Mouse (Mus musculus) urinary bladder, postnatal 25 days (tissue): ENCODE results near the gene Mgll.
A peak's percentile ranks its signal among the peaks of the same experiment; 100 is the strongest.

Source experiments
- DNase-seq: peaks from one replicate; pipeline ENCODE4 v3.0.0; 2022; ENCODE audit warnings: low spot score

Mgll gene

DNA sequence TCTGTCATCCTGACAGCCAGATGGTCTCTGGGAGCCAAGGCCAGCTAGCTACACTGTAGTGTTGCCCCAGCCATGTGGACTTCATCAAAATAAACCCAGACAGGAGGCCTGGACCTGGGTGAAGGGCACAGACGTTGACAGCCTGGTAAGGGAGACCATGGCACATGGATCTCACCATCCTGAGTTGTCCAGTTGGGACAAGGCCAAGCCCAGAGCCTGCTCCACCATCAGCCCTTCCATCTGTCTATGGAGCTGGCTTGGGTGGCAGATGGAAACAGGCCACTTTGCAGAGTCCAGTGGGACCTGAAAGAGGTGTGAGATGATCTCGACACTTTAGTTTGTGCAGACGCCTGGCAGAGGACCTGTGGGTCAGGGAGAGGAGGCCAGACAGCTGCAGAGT lies 76.5 kb downstream of the Mgll start:
- DNase-seq = no peak

DNA sequence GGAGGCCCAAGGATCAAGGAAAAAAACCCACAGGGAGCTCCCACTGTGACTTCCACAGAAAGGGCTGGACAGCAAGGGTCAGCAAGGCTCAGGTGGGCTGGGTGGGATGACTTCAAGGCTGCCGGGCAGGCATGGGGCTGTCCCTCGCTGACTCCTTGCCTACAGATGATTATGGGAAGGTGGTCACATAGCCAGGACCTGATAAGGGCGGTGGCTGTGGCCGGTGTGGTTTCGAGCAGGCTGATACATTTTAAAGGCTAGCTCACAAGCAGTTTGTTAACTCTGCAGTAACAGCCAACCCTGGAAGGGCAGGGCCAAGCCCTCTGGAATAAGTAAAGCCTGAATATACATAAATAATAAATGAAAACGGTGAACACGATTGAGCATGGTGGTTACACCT lies 78.8 kb downstream of the Mgll start:
- no peak for DNase-seq

DNA sequence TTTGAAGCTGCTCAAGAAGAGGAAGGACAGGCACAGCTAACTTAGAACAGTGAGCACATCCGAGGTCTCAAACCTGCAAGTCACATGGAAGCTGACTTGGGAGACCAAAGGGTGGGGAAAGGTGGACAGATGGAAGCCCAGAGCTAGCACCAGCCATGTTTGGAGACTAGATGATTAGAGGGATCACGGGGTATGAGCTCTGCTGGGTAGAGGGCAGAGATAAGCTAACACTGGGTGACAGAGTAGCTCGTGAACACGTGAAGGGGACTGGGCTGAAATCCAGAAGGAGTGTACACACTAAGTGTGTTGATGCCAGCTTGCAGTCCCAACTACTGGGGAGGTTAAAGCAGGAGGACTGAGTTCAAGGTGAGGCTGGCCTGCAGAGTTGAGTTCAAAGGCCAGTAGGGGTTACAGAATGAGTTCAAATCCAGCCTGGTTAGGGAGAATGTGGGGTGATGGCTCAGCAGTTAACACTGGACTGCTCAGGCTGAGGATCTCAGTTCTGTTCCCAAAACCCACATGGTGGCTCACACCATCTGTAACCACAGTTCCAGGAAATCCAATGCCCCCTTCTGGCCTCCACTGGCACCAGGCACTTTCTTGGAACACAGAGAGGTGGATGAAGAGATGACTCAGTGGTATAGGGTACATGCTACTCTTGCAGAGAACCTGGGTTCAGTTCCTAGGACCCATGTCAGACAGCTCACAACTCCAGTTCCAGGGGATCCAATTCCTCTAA lies 79.9 kb downstream of the Mgll start:
- DNase-seq = no peak

DNA sequence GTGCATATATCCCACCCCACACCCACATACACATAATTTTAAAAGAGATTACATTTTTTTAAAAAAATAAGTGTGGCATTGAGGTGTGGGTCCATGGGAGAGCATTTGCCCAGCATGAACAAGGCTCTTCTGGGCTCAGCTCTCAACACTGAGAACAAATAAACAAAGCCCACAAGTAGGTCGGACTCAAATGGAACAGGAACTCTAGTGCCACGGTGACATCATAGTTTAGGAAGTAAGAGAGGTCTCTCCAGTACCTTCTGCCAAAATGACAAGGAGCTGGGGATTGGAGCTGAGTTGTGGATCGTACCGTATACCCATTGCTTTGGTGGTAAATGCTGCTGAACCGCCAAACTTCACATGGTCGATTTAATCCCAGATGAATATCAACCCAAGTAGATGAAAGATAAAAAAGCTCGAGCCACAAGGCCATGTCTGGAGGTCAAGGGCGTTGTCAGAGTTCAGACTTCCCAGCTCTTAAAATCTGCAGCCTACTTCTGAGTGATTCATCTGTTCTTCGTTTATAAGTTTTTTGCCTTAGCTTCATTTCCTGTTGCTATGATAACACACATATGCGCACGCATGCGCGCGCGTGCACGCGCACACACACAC lies 80.9 kb downstream of the Mgll start:
- DNase-seq = no peak

DNA sequence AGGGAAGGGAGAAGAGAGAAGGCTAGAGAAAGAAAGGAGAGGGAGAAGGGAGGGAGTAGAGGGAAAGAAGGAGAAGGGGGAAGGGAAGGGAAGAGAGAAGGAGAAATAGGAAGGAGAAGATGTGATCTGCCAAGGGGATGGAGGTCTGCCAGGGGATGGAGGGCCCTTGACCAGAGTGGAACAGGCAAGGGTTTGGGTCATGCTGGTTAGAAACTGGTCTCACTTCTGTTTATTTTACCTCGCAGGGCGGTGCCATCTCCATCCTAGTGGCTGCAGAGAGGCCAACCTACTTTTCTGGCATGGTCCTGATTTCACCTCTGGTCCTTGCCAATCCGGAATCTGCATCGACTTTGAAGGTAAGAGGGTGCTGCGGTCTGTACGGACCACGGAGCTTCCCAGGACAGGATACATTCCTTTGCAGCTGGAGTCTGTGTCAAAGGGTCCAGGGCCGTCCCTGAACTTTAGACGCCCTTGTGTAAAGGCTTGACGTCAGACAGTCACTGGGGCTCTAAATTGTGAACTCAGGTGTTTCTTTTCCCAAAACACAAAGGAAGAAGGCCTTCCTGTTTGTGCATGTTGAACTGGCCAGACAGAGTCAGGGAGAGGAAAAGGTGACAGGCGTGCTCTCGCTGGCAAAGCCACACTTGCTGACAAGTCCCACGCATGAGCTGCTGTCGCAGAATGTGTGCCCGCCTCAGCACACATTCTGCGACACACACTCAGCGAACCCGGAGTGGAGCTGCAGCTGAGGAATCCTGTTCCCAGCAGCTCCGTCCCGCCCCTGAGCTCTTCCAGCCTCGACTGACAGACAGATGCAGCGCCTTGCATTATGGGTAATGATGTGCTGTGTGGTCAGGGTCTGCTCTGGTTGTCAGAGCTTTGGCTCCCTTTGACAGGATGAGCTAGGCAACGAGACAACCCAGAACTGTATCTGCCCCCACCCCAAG lies 85.2 kb downstream of the Mgll start:
- DNase-seq = no peak

DNA sequence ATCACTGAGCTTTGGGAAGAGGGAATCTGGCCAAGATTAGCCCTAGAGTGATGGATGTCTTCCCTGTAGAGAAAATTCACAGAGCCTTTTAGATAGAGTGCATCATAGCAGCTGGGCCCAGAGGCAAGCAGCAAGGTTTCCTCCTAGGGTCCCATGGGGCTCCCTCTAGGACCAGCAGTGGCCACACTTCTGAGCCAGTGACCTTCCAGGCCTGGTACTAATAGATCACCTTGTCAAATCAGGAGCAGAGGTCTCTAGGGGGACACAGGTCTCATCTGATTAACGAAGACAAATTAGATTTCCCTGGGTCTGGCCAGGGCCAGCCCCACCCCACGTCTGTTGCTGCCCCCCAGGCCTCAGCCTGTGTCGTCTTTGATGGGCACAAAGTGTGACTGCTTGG lies 86.1 kb downstream of the Mgll start:
- no peak for DNase-seq

DNA sequence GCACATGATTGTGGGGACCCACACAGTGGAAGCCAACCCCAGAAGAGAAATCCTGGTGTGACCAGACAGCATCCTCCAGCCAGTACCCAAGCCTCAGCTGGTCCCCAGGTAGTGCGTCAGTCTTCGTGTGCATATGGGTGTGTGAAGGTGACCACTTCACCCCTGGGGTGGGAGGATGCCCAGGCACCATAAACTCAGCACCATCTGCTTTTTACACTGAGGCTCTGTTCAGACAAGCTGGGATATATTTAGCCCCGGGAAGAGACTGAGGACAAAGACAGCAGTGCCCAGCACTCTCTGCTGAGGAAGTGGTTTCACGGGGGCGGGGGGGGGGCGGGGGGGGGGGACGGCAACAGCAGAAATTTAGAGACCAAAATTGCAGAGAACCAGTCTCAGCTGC lies 87.2 kb downstream of the Mgll start:
- DNase-seq = no peak

DNA sequence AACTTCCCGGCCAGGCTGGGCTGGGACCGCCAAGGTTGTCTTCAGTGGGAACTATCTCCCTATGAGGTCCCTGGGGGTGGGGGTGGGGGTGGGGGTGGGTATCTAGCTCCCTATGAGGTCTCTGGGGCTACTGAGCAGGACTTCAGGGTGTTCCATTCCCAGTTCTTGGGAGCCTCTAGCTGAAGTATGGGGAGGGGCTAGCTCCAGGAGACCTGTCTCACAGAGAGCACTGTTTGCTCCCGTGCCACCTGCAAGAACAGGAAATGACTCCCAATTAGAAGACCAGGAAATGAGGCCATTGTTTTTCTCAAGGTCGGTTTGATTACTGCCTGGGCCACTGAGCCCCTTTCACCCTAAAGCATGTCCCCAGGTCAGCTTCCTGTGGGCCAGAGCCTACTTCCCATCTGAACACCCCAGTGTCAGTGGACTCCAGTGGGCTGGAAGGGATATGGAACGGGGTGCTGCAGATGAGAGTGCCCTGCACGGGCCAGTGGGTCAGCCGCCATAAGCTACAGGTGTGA lies 87.7 kb downstream of the Mgll start:
- DNase-seq = no peak

DNA sequence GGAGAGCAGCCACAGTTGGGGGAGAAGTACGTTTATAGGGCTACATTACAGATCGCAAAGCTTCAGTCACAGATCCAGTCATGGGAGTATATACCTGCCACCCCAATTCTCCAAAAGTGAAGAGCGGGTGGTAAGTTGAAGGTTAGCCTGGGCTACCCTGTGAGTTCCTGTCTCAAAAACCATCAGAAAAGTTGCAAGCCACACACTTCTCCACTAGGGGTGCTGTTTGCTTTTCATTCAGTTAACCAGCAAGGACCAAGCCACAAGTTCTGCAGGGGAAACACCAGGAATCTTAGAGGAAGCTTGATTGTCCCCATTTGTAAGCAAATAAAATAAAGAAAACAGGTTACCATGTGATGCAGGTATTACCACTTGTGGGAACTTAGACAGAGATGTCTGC lies 88.7 kb downstream of the Mgll start:
- no peak for DNase-seq

DNA sequence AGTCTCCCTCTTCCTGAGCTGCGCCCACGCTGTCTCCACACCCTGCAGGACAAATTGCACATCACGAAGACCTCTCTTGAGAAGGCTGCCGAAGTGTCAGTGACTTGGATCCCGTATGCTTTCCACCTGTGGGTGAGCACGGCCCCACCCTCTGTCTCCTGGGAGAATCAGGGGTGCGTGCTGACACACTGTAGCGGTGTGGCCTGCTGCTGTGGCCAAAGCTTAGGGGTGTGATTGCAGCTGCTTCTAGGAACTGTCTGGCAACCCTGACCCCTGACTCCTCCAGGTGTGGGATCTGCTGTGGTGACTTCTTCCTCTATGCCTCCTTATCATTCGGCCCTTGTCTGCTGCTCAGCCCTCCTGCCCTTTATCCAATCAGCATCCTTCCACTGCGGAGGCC lies 89.6 kb downstream of the Mgll start:
- DNase-seq = no peak

DNA sequence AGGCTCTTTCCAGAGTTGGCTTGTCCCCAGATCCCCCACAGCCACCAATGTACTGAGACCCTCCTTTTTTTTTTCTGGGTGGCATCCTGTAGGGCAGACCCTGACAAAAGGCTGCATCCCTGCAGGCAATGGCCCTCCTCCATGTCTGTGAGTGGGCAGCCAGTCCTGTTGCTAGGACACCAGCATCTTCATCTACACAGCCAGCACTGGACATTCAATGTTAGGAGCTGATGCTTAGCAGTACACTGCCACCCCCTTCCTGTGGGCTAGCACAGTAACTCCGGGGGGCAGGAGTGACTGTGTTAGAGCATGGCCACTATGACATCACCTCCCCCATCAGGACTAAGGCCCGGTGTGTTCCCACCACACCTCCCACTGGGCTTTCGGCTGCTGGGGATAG lies 90.8 kb downstream of the Mgll start:
- DNase-seq = no peak

DNA sequence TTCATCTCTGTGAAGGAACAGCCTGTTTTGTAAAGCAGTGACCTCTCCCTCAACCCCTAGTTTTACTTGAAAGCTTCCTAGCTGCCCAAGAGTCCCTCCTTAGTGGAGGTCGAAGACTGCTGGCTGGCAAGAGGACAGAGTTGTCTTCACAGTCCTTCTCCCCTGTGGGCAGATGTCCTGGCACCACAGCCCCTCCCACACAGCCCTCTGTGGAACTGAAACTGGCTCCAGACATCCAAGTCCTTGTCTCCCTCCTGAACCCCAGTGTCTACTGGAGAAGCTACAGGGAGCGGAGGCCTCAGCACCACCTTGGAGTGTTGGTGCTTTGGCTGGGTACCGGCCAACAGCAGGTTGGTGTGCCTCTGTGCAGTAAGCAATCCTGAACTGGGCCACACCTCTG lies 91.3 kb downstream of the Mgll start:
- no peak for DNase-seq

DNA sequence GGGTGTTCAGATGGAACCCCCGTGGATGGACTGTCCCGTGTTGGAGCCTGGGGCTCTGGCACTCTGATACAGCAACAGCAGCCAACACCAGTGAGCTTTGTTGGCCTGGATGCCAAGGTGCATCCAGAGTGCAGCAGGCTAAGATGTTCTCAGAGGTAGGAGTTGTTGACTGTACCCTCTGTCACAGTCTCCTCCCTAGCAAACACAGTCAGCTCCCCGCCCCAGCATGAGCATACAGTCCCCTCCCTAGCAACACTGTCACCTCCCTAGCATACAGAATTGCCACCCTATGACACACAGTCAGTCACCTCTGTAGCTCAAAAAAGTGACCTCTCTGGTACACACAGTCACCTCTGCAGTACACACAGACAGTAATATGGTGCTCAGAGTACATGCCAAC lies 92.7 kb downstream of the Mgll start:
- no peak for DNase-seq

DNA sequence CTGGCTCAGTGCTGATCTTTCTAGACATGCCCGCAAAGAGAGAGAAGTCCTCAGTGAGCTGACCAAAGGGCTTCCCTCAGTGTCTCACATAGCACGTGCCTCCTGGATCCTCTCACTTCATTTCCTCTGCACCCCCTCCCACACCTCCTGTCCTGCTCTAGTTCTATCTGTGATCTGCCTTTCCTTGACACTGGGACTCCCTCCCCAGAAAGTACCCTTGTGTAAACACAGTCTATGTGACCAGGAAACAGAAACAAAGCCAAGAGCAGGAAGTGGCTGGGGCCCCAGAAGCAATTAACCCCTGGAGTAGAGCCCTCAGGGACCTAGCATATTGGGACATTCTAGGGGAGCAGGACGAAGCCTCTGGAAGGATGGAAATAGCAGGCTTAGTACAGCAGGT lies 96.6 kb downstream of the Mgll start:
- no peak for DNase-seq

DNA sequence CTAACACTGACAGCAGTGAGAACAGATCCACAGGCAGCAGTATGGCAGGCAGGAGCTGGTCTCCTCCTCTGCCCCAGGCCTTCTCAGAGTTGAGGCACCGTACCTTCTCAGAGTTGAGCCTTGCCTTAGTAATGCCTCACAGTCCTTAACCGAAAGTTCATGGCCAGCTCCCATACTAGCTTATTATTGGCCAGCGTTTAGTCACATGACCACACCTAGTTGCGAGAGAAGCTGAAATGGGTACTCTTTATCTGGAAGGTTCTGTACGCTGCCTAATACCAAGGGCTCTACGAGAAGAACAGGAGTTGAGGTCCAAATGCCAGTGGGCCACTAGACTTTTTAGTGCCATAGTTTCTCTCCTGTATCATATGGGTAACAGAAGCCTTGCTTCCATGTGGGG lies 97.1 kb downstream of the Mgll start:
- no peak for DNase-seq

DNA sequence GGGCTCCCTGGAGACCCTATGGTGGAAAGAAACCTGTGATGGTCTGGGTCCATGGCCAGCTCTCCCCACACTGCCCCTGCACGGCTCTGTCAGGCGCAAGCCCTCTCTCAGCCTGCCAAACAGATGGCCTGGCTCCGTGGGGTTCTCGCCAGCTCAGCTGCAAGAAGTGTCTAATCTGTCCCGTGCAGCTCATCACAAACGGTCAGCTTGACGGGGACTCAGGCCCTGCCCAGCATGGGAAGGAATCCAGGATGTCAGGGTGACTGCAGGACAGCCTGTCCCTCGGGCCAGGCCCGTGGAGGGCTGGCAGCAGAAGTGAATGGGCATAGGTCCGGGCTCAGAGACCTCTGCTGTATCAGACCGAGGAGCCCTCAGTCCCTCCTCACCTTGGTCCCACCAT lies 97.7 kb downstream of the Mgll start:
- no peak for DNase-seq

DNA sequence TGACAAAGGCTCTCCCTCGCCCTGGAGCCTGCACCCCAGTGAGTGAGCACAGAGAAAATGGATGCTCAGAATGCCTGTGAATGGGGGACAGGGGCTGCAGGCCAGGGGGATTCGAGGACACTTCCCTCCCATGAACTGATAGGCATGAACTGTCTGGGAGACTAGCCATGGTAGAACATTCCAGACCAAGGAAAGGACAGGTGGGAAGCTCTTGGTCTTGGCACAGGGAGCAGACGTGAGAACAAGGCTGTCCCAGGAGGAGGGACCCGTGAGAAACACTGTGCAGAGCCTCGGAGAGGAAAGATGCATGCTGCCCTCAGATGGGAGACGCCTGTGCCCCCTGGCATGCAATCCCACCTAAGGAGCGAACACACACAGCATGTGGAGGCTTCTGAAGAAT lies 100.0 kb downstream of the Mgll start:
- no peak for DNase-seq

DNA sequence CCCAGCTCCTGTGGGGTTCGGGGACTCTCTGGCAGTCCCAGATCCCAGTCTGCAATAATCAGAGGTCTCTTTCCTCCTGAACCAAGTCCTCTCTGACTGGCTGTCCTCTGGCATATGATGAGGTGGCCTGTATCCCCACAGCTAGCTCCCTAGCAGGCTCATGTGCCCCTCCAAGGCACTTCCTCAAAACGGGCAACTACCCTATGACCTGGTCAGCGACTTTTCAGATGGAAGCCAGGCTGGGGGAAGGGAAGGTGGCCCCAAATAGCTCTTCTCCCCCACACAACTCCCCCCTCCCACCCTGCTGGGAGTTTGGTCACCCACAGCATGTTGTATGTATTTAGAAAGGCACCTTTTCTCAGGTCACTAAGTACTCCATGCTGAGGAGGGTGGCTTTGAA lies 101.9 kb downstream of the Mgll start:
- no peak for DNase-seq

DNA sequence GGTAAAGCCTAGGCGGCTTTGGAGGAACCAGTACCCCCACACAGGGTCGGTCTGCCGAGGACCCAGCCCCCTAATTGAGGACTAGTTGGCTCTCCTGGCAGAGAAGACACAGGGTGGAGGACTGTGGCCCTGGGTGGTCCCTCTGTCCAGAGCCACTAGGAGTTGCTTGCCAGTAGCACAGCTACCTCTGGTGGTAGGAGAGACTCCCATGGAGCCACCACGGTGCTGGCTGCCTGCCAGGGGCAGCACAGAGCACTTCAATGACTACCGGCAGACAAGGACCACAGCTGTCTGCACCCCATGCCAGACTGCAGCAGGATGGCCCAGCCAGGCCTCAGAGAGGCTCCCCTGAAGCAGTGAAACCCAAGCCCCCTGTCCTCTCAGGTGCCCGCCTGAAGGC lies 102.3 kb downstream of the Mgll start:
- peak; percentile 15 for DNase-seq

DNA sequence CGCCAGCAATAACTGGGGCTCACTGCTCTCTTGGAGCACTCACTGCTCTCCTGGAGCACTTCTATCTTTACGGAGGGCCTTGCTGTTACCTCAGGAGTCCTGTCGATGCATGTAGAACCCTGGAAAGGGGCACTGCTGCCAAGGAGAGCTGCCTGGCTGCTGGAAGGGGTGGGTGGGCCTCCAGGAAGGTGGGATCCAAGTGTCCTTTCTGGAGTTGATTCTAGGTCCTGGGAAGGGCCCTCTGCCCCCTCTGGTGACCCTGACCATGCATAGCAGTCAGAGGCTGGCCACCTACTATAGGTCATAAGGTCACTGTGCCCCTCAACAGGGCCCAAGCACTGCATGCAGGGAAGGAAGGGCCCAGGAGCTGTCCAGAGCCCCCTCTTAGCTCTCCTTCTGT lies 102.8 kb downstream of the Mgll start:
- DNase-seq = no peak

DNA sequence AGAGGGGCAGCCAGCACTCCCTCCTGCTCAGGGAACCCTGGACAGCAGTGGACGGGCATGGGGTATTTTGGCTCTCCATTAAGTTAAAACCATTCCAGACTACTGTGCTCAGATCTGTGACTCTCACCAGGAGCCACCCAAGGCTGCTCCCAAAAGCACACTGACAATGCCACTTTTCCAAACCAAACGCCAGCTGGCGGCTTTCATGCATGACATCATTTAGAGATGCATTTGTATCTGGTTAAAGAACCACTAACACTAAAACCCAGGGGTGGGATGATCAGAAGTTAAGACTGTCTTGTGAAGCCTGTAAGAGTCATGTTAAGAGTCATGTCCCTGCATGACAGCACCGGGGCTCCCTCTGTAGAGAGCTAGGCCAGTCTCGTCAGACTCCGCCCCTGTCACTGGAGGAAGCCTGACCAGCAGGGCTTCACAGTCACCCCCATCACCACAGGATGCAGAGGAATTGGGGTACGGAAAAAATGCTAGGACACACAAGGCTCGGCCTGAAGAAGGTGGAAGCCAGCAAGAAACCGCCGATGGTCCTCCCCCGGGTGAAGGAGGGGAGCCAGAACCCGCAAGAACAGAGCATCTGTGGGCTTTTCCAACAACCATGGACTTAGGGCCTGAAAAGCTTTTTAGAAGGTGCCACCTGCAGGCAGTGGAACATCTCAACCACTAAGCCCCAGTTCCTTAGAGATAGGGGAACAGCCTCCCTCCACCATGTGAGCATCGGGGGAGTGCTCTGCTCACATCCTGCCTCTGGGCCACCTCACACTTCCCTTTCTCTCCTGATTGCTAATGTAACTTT lies 103.4 kb downstream of the Mgll start:
- DNase-seq = no peak
